Mouse (Mus musculus) pancreas, adult 10 weeks (tissue): ENCODE measurements around the gene Col19a1. TPM values are rescaled to one million over a fixed set of nuclear protein-coding genes. Genes with fewer than 3 reads are reported as not detected.

ENCODE experiments used
- polyA plus RNA-seq: library from polyadenylated mRNA; stranded (reverse); fragments of 350-450 nt; fragmentation: Illumina TruSeq; extraction: RNeasy Lipid Tissue Mini Kit (QIAGEN cat#74804); gene quantifications from one replicate; pipeline ENCODE4 v1.2.3, GENCODE M21; 2015; ENCODE audit warnings: low read depth, low replicate concordance; ENCODE audit not compliant: insufficient read depth

Col19a1 gene
- 0.15 TPM for polyA plus RNA-seq

DNA sequence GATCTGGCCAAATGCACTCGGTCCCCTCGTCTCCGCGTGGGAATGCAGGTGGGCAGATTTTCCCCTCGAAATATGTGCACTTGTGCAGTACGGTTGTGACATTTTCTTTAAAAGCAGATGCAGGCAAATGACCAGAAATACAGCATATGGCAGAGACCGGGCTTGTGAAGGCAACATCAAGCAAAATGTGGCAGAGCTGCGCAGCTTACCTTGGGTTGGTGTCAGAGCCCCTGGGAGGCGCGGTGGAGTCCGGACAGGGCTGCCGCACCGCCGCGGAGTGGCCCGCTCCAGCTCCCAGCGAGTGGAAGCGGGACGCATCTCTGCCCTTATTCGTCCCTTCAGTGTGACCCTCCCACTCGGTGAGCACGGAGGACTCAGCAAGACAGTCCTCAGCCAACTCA is at the start of gene Col19a1:
TSS of gene Col19a1 (minus strand) at position 332 of the 401 bp plus-strand sequence.

Other genes with a start within 250 kb of the Col19a1 start
- 12.0 TPM for gene Lmbrd1, start 91.2 kb upstream of the Col19a1 start, polyA plus RNA-seq